Mouse (Mus musculus): ENCODE results near the gene Sez6l. TPM values are rescaled to one million over a fixed set of nuclear protein-coding genes. Genes with fewer than 3 reads are reported as not detected.
A peak's percentile ranks its signal among the peaks of the same experiment; 100 is the strongest.

Sez6l gene
- polyA plus RNA-seq (2015; fragmentation: Nextera tagmentation; extraction: Ambion mirVana): 0.76 and 0.89 TPM in 2 replicates

DNA sequence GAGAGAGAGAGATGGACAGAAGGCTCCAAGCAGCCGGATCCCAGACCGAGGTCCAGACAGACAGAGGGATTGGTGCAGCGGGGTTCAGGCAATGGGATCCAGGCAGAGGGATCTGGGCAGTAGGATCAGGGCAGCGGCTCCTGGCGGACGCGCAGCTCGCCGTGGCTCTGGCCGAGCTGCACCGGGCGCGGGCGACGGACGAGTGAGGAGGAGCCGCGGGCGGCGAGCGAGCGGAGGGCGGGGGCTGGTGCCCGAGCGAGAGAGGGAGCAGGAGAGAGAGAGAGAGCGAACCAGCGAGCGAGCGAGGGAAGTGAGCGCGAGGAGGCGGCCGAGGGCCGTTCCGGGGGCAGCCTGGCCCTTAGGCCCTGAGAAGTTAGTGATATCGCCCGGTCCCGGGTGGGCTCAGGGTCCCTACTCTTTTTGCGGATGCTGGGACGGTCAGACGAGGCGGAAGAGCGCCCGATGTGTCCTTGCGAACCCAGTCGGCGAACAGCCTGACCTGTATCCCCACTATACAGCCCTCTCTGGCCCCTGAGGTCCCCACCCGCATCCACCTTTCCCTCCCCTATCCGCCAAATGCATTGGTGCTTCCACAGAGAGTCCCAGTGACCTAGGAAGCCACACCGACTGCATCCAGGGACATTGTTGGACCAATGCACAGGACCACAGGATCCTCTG, at the start of gene Sez6l:
Gene Sez6l, minus strand, starts transcription at position 193 of the 678 bp plus-strand sequence.
- no peaks in the 10 kb centered on the region for H3K36me3 ChIP-seq (ENCODE audit: insufficient read depth, low read length)
- H3K4me2 ChIP-seq (replicated peaks; ENCODE audit: low read depth, low read length): peak within 1 kb of the TSS; percentile 50
- under 1% methylated on average over 41 of the region's 50 CpGs for WGBS
- no peak within 1 kb of the TSS for H3K9ac ChIP-seq (replicated peaks; ENCODE audit: low read length)
- H3K27ac ChIP-seq (ENCODE audit: low read length): no peak within 1 kb of the TSS
- H3K9me3 ChIP-seq (ENCODE audit: low read length): no peaks in the 10 kb centered on the region
- ATAC-seq (ENCODE audit: low FRiP score, low TSS enrichment): peak; percentile 44; the same call in 1 of the 2 replicates
- H3K4me3 ChIP-seq (ENCODE audit: low read length): peak within 1 kb of the TSS; percentile 40
- H3K27me3 ChIP-seq (ENCODE audit: insufficient read depth, low read length): peaks cover 61% of the 10 kb centered on the region
- peaks cover 11% of the 10 kb centered on the region; the same call in 1 of the 2 replicates for H3K4me1 ChIP-seq (ENCODE audit: insufficient read depth, low read length)

- ATAC-seq (ENCODE audit: low FRiP score, low TSS enrichment): no peak
- H3K4me3 ChIP-seq (ENCODE audit: low read length): no peak overlapping the region
- H3K4me2 ChIP-seq (replicated peaks; ENCODE audit: low read depth, low read length): peak overlapping the region; percentile 37
- H3K27me3 ChIP-seq (ENCODE audit: insufficient read depth, low read length): no peaks in the 10 kb centered on the region
- no peak overlapping the region for H3K9ac ChIP-seq (replicated peaks; ENCODE audit: low read length)
- WGBS: 48% methylated on average over 31 of the region's 31 CpGs
- no peaks in the 10 kb centered on the region for H3K36me3 ChIP-seq (ENCODE audit: insufficient read depth, low read length)
- H3K4me1 ChIP-seq (ENCODE audit: insufficient read depth, low read length): 0 out of 2 replicates have a peak, but pooled peaks cover 3% of the 10 kb centered on the region
- no peaks in the 10 kb centered on the region for H3K9me3 ChIP-seq (ENCODE audit: low read length)
- no peak overlapping the region for H3K27ac ChIP-seq (ENCODE audit: low read length)
Observed at GRCm38 (mm10) chr5:112625555-112626160, 48.7 kb upstream of the Sez6l start.

- H3K9me3 ChIP-seq (ENCODE audit: low read length): no peaks in the 10 kb centered on the region
- WGBS: 48% methylated on average over 2 of the region's 2 CpGs
- no peak overlapping the region for H3K4me2 ChIP-seq (replicated peaks; ENCODE audit: low read depth, low read length)
- H3K4me3 ChIP-seq (ENCODE audit: low read length): no peak overlapping the region
- H3K4me1 ChIP-seq (ENCODE audit: insufficient read depth, low read length): 0 out of 2 replicates have a peak, but pooled peaks cover under 1% of the 10 kb centered on the region
- H3K27me3 ChIP-seq (ENCODE audit: insufficient read depth, low read length): no peaks in the 10 kb centered on the region
- no peak overlapping the region for H3K27ac ChIP-seq (ENCODE audit: low read length)
- no peak for ATAC-seq (ENCODE audit: low FRiP score, low TSS enrichment)
- no peaks in the 10 kb centered on the region for H3K36me3 ChIP-seq (ENCODE audit: insufficient read depth, low read length)
- no peak overlapping the region for H3K9ac ChIP-seq (replicated peaks; ENCODE audit: low read length)
Observed at GRCm38 (mm10) chr5:112622946-112623345, 46.0 kb upstream of the Sez6l start.

- Histone ChIP-seq H3K27me3 (ENCODE audit: insufficient read depth, low read length) (no peaks in the 10 kb centered on the region), H3K36me3 (ENCODE audit: insufficient read depth, low read length) (no peaks in the 10 kb centered on the region), H3K9me3 (ENCODE audit: low read length) (no peaks in the 10 kb centered on the region), H3K4me1 (ENCODE audit: insufficient read depth, low read length) (no peaks in the 10 kb centered on the region), H3K27ac (ENCODE audit: low read length) (no peak overlapping the region), H3K9ac (replicated peaks; ENCODE audit: low read length) (no peak overlapping the region), H3K4me2 (replicated peaks; ENCODE audit: low read depth, low read length) (no peak overlapping the region), H3K4me3 (ENCODE audit: low read length) (no peak overlapping the region)
- no peak for ATAC-seq (ENCODE audit: low FRiP score, low TSS enrichment)
- 63% methylated on average over 3 of the region's 3 CpGs for WGBS
Observed at GRCm38 (mm10) chr5:112620256-112620655, 43.3 kb upstream of the Sez6l start.

DNA sequence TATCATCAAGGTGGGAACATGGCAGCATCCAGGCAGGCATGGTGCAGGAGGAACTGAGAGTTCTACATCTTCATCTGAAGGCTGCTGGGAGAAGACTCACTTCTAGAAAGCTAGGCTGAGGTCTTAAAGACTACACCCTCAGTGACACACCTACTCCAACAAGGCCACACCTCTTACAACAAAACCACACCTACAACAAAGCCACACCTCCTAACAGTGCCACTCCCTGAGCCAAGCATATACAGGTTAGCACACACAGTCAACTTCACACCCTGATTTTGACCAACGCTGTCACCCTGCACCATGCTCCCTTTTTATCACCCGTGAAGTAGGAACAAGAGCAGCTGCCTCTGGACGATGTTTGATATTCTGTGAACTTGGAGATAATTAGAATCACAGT, 42.4 kb upstream of the Sez6l start:
- Histone ChIP-seq H3K9ac (replicated peaks; ENCODE audit: low read length) (no peak overlapping the region), H3K36me3 (ENCODE audit: insufficient read depth, low read length) (no peaks in the 10 kb centered on the region)
- WGBS: 78% methylated on average over 3 of the region's 3 CpGs

DNA sequence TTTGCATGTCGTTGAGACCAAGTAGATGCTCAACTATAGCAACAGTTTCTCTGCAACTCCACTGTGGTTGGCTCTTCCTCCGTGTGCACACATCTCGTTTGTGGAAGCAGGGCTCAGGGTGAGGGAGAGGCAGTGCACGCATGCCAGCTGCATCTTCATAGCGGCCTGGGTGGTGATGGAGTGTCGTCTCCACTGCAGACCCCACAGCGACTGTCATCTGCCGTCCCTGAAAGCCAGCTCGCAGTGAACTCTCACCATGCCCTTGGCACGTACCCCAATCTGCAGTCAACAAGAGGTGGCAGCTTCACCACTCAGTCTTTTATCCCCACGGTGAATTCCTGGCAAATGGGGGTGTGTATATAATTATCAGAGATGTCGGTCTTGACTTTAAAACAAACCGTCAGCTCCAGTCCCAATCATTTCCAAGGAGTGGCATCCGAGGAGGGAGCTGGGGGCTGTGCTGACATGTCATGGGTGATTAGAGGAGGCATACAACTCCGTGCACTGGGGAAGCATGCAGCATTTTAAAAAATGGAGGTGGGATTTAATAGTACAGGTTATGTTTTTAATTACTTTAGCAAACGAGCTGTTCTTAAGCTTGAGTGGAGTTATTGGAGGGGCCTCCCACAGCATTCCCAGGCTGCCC, 40.7 kb upstream of the Sez6l start:
- no peaks in the 10 kb centered on the region for H3K9me3 ChIP-seq (ENCODE audit: low read length)
- WGBS: 76% methylated on average over 16 of the region's 16 CpGs
- ATAC-seq (ENCODE audit: low FRiP score, low TSS enrichment): no peak
- H3K27me3 ChIP-seq (ENCODE audit: insufficient read depth, low read length): no peaks in the 10 kb centered on the region
- no peaks in the 10 kb centered on the region for H3K4me1 ChIP-seq (ENCODE audit: insufficient read depth, low read length)
- H3K4me2 ChIP-seq (replicated peaks; ENCODE audit: low read depth, low read length): no peak overlapping the region
- H3K9ac ChIP-seq (replicated peaks; ENCODE audit: low read length): no peak overlapping the region
- no peaks in the 10 kb centered on the region for H3K36me3 ChIP-seq (ENCODE audit: insufficient read depth, low read length)
- no peak overlapping the region for H3K4me3 ChIP-seq (ENCODE audit: low read length)
- H3K27ac ChIP-seq (ENCODE audit: low read length): no peak overlapping the region

More for the DNA sequence above, 42.4 kb upstream of the Sez6l start:
- Histone ChIP-seq H3K4me1 (ENCODE audit: insufficient read depth, low read length) (no peaks in the 10 kb centered on the region), H3K4me2 (replicated peaks; ENCODE audit: low read depth, low read length) (no peak overlapping the region), H3K27ac (ENCODE audit: low read length) (no peak overlapping the region), H3K4me3 (ENCODE audit: low read length) (no peak overlapping the region), H3K9me3 (ENCODE audit: low read length) (no peaks in the 10 kb centered on the region), H3K27me3 (ENCODE audit: insufficient read depth, low read length) (no peaks in the 10 kb centered on the region)
- ATAC-seq (ENCODE audit: low FRiP score, low TSS enrichment): no peak

DNA sequence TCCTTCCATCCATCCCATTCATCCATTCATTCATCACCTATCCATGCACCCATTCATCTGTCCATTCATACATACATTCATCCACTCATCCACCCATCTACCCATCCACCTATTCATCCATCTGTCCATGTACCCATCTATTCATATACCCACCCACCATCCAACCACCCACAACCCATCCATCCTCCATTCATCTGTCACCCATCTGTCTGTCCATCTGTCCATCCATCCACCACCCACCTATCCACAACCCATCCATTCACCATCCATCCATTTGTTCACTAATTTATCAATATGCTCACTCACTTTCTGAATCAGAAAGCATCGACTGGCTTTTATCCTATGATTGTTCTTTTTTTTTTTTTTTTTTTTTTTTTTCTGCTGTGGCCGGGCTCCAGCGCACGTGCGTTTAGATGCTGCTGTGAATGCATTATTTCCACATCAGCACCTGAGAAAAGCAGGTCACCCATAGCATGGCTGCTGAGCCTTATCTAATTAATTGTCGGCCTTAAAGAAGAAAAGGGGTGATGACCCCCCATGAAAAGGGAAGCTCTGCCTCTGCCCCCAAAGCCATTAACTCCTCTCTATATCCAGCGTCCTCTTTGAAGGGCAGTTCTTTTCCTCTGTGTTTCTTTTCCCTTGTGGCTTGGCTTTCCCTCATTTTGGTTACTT, 39.1 kb upstream of the Sez6l start:
- no peak overlapping the region for H3K4me2 ChIP-seq (replicated peaks; ENCODE audit: low read depth, low read length)
- no peaks in the 10 kb centered on the region for H3K36me3 ChIP-seq (ENCODE audit: insufficient read depth, low read length)
- no peak for ATAC-seq (ENCODE audit: low FRiP score, low TSS enrichment)
- no peak overlapping the region for H3K27ac ChIP-seq (ENCODE audit: low read length)
- WGBS: 44% methylated on average over 7 of the region's 7 CpGs
- no peaks in the 10 kb centered on the region for H3K27me3 ChIP-seq (ENCODE audit: insufficient read depth, low read length)
- no peaks in the 10 kb centered on the region for H3K9me3 ChIP-seq (ENCODE audit: low read length)
- no peak overlapping the region for H3K4me3 ChIP-seq (ENCODE audit: low read length)
- no peak overlapping the region for H3K9ac ChIP-seq (replicated peaks; ENCODE audit: low read length)
- H3K4me1 ChIP-seq (ENCODE audit: insufficient read depth, low read length): no peaks in the 10 kb centered on the region

DNA sequence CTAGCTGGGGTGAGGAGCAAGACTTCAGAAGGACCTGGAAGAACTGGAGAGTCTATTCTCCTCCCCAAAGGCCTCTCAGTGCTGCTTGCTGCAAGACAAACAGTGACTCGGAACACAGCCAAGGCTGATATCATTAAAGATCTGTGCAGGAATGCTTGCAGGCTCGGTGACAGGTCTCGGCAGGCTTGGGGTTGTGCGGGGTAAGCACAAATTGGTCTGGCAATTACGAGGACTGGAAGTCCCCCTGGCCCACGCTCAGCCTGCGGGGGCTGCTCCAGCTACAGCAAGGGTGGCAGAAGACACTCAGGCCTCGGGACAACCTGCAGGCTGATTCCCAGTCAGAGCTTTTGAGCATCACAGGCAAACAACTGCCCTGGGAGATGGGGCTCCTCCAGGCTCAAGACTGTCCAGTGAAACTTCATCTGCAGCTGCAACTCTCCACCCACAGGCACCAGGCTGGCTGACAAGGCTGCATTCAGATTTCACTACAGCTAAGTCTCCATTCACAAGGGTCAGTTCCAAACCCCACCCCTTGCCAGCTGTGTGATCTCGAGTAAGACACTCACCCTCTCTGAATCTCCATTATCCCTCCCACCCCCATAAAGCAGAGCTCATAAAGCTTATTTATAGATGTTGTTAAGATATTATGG, 31.0 kb upstream of the Sez6l start:
- H3K4me1 ChIP-seq (ENCODE audit: insufficient read depth, low read length): peaks cover 16% of the 10 kb centered on the region
- peak; percentile 50; the same call in 1 of the 2 replicates for ATAC-seq (ENCODE audit: low FRiP score, low TSS enrichment)
- H3K36me3 ChIP-seq (ENCODE audit: insufficient read depth, low read length): no peaks in the 10 kb centered on the region
- no peaks in the 10 kb centered on the region for H3K27me3 ChIP-seq (ENCODE audit: insufficient read depth, low read length)
- WGBS: 14% methylated on average over 9 of the region's 9 CpGs
- no peak overlapping the region for H3K4me2 ChIP-seq (replicated peaks; ENCODE audit: low read depth, low read length)
- 0 out of 2 replicates have a peak, but pooled peaks cover 3% of the 10 kb centered on the region for H3K9me3 ChIP-seq (ENCODE audit: low read length)
- no peak overlapping the region for H3K4me3 ChIP-seq (ENCODE audit: low read length)
- 0 out of 2 replicates have a peak overlapping the region, but pooled peaks have one; percentile 11 for H3K27ac ChIP-seq (ENCODE audit: low read length)
- H3K9ac ChIP-seq (replicated peaks; ENCODE audit: low read length): no peak overlapping the region

- ATAC-seq (ENCODE audit: low FRiP score, low TSS enrichment): no peak
- no peak overlapping the region for H3K9ac ChIP-seq (replicated peaks; ENCODE audit: low read length)
- no peak overlapping the region for H3K4me2 ChIP-seq (replicated peaks; ENCODE audit: low read depth, low read length)
- 75% methylated on average over 2 of the region's 2 CpGs for WGBS
- no peak overlapping the region for H3K4me3 ChIP-seq (ENCODE audit: low read length)
- H3K27me3 ChIP-seq (ENCODE audit: insufficient read depth, low read length): no peaks in the 10 kb centered on the region
- 0 out of 2 replicates have a peak, but pooled peaks cover 3% of the 10 kb centered on the region for H3K9me3 ChIP-seq (ENCODE audit: low read length)
- no peaks in the 10 kb centered on the region for H3K36me3 ChIP-seq (ENCODE audit: insufficient read depth, low read length)
- H3K27ac ChIP-seq (ENCODE audit: low read length): no peak overlapping the region
- peaks cover 16% of the 10 kb centered on the region for H3K4me1 ChIP-seq (ENCODE audit: insufficient read depth, low read length)
Observed at GRCm38 (mm10) chr5:112607119-112607518, 30.1 kb upstream of the Sez6l start.
